Mouse (Mus musculus): ENCODE measurements around the gene U2af1l4. TPM values are rescaled to one million over a fixed set of nuclear protein-coding genes. Genes with fewer than 3 reads are reported as not detected.

U2af1l4 gene
- total and polyA plus RNA-seq, 3 experiments = 42.5 to 71.2 (median 62.9) TPM

DNA sequence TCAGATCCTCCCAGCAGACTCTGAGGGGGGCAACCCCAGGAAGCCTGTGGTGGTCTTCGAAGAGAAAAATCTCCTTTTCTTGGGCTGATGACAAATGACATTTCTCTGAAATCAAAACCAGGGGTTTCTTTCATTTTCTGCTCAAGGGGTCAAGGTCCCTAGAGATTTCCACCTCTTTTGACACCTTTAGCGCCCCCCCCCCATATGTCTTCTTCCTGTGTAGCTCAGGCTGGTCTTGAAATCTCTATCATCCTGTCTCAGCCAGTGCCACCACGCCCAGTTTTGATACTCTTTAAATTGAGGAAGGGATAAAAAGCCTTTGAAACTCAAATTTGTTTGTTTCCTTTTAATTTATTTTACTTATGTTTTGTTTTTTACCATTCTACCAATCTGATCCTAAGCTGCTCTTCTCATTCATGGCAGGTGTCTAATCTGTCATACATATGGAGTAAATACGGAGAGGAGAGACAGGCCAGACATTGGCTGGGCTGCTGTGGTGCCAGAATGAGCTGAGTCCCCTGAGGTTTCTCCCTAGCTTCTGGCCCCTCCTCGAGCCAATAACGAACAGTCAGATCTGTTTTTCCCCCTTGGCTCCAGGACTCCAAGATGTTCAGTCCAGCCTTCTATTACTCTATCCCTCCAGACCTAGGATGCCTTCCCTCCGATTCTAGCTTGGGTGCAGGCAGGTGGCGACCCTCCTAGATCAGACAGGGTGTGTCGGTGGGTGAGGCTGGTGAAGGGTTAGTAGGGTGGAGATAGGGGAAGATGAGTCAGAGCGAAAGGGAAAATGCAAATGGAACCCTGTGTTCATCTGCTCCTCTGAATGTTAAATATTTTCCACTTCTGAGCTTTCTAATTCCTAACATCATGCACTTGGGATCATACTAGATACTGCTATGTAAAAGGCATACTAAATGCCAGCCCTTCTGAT is 30.7 kb downstream of the U2af1l4 start:
- Histone ChIP-seq H3K9me3 (replicated peaks) (no peaks in the 10 kb centered on the region), H3K36me3 (replicated peaks) (peaks cover 6% of the 10 kb centered on the region), H3K4me1 (ENCODE audit: insufficient read depth, low read depth, low read length) (peaks cover 29% of the 10 kb centered on the region), H3K27me3 (ENCODE audit: insufficient read depth, low read length) (peaks cover 49% of the 10 kb centered on the region), H3K4me3 (ENCODE audit: low read depth, low read length) (no peak overlapping the region)
- no peak for TF ChIP-seq GATA1 (IDR thresholded peaks at IDR 0.05; ENCODE audit: borderline replicate concordance, low read length)
- TF ChIP-seq POLR2AphosphoS5 (IDR thresholded peaks at IDR 0.05; ENCODE audit: insufficient replicate concordance, low read depth, low read length) = no peak
- TF ChIP-seq TAL1 (conservative IDR thresholded peaks at IDR 0.05; ENCODE audit: low read depth, low read length) = no peak
- no peak for TF ChIP-seq CTCF (IDR thresholded peaks at IDR 0.05; ENCODE audit: low read depth, low read length)
- TF ChIP-seq GATA2 (IDR thresholded peaks at IDR 0.05; ENCODE audit: borderline replicate concordance, low read depth, low read length) = no peak
- ATAC-seq (ENCODE audit: extremely low read depth, insufficient number of reproducible peaks, low FRiP score, poor library complexity, severe bottlenecking) (no peak), DNase-seq (ENCODE audit: low spot score) (no peak)

DNA sequence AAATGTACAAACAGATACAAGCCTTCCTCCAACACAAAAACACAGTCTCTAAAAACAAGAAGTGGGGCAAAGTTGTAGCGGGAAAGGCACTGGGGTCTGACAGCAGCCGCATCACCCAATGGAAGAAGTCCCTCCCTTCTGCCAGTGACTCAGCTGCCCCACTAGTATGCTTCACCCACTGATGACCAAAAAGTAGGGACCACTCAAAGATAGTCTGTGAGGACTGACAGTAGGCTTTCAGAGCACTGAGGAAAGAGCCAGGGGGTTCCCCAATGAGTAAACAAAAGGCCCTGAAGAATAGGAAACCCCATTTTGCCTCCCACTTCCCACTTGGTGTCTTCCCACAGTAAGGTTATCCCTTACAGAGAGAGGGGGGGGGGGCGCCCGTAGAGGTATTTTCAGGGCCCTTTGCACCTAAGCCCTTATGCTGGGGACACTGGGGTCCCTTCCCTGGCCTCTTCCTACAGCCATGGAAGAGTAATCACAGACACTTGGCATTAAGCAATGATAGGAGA is 31.5 kb downstream of the U2af1l4 start:
- Histone ChIP-seq H3K36me3 (replicated peaks) (peaks cover 6% of the 10 kb centered on the region), H3K9me3 (replicated peaks) (no peaks in the 10 kb centered on the region), H3K4me3 (ENCODE audit: low read depth, low read length) (no peak overlapping the region), H3K4me1 (ENCODE audit: insufficient read depth, low read depth, low read length) (peaks cover 25% of the 10 kb centered on the region), H3K27me3 (ENCODE audit: insufficient read depth, low read length) (peaks cover 50% of the 10 kb centered on the region)
- DNase-seq (ENCODE audit: low spot score) (no peak), ATAC-seq (ENCODE audit: extremely low read depth, insufficient number of reproducible peaks, low FRiP score, poor library complexity, severe bottlenecking) (no peak)
- TF ChIP-seq GATA2 (IDR thresholded peaks at IDR 0.05; ENCODE audit: borderline replicate concordance, low read depth, low read length) = no peak
- TF ChIP-seq POLR2AphosphoS5 (IDR thresholded peaks at IDR 0.05; ENCODE audit: insufficient replicate concordance, low read depth, low read length) = no peak
- no peak for TF ChIP-seq TAL1 (conservative IDR thresholded peaks at IDR 0.05; ENCODE audit: low read depth, low read length)
- no peak for TF ChIP-seq CTCF (IDR thresholded peaks at IDR 0.05; ENCODE audit: low read depth, low read length)
- TF ChIP-seq GATA1 (IDR thresholded peaks at IDR 0.05; ENCODE audit: borderline replicate concordance, low read length) = no peak

DNA sequence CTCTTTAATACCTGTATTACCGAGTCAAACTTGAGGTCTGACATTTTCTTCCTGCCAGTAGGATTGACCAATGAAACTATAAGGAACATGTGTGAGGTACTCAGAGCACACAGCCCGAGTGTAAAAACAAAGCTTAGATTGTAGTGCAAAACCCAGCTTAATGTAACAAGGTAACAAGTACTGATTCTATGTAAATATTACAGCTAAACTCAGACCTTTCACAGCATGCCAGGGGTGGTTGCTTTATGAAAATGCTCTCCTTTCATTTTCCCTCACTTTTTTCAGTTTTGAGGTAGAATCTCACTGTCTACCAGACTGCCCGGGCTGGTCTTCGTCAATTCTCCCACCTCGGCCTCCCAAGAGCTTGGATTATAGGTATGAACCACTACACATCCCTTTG is 33.0 kb downstream of the U2af1l4 start:
- H3K9me3 ChIP-seq (replicated peaks) = no peaks in the 10 kb centered on the region

DNA sequence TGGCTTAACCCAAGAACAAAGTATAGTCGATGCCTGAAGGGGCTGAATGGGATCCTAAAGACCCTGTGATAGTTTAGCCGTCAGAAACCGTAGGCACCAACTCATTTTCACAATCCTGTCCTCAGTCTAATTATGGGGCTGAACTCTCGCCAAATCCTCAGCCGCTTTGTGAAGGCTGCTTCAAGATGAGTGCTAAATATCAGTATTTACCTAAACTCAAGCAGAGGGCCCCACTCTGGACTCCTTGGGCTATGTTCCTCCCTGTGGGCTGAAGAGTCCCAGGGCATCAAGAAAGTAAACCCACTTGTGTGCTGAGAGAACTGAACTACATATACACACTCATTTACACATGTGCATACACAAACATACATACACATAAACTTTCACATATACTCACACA is 33.7 kb downstream of the U2af1l4 start:
- H3K4me3 ChIP-seq (ENCODE audit: low read depth, low read length) = no peak overlapping the region
- H3K36me3 ChIP-seq (replicated peaks) = no peaks in the 10 kb centered on the region
- TF ChIP-seq GATA1 (IDR thresholded peaks at IDR 0.05; ENCODE audit: borderline replicate concordance, low read length) (no peak), POLR2AphosphoS5 (IDR thresholded peaks at IDR 0.05; ENCODE audit: insufficient replicate concordance, low read depth, low read length) (no peak), CTCF (IDR thresholded peaks at IDR 0.05; ENCODE audit: low read depth, low read length) (no peak), TAL1 (conservative IDR thresholded peaks at IDR 0.05; ENCODE audit: low read depth, low read length) (no peak), GATA2 (IDR thresholded peaks at IDR 0.05; ENCODE audit: borderline replicate concordance, low read depth, low read length) (no peak)
- peaks cover 52% of the 10 kb centered on the region for H3K27me3 ChIP-seq (ENCODE audit: insufficient read depth, low read length)
- DNase-seq (ENCODE audit: low spot score) = no peak
- no peaks in the 10 kb centered on the region for H3K9me3 ChIP-seq (replicated peaks)
- no peak for ATAC-seq (ENCODE audit: extremely low read depth, insufficient number of reproducible peaks, low FRiP score, poor library complexity, severe bottlenecking)
- peaks cover 29% of the 10 kb centered on the region for H3K4me1 ChIP-seq (ENCODE audit: insufficient read depth, low read depth, low read length)

More for the DNA sequence above, 33.0 kb downstream of the U2af1l4 start:
- H3K4me3 ChIP-seq (ENCODE audit: low read depth, low read length) = no peak overlapping the region
- DNase-seq (ENCODE audit: low spot score) = no peak
- peaks cover 29% of the 10 kb centered on the region for H3K4me1 ChIP-seq (ENCODE audit: insufficient read depth, low read depth, low read length)
- peaks cover 52% of the 10 kb centered on the region for H3K27me3 ChIP-seq (ENCODE audit: insufficient read depth, low read length)
- no peak for ATAC-seq (ENCODE audit: extremely low read depth, insufficient number of reproducible peaks, low FRiP score, poor library complexity, severe bottlenecking)
- peaks cover under 1% of the 10 kb centered on the region for H3K36me3 ChIP-seq (replicated peaks)
- TF ChIP-seq CTCF (IDR thresholded peaks at IDR 0.05; ENCODE audit: low read depth, low read length) (no peak), TAL1 (conservative IDR thresholded peaks at IDR 0.05; ENCODE audit: low read depth, low read length) (no peak), POLR2AphosphoS5 (IDR thresholded peaks at IDR 0.05; ENCODE audit: insufficient replicate concordance, low read depth, low read length) (no peak), GATA2 (IDR thresholded peaks at IDR 0.05; ENCODE audit: borderline replicate concordance, low read depth, low read length) (no peak), GATA1 (IDR thresholded peaks at IDR 0.05; ENCODE audit: borderline replicate concordance, low read length) (no peak)

DNA sequence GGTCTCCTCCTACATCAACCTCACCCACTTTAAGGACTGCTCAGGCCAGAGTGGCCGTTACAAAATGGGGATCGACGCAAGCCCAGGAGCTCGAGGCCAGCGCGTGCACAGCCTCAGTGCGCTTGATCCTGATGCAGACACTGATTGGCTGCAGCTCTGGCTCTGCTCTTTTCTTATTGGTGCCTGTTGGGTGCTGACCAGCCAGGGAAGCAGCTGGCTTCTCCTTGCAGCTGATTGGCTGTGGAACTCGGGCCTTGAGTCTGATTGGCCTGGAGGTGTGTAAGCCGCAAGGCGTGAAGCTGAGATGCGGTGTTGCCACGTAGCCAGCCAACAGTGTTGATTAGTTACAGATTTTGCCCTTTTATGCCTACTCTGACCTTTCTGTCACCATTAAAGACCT is 35.7 kb downstream of the U2af1l4 start, which contains the start of gene Zbtb32:
Gene Zbtb32 (minus strand): TSS at position 124 of the 400 bp plus-strand sequence.
- H3K27me3 ChIP-seq (ENCODE audit: insufficient read depth, low read length) = peaks cover 48% of the 10 kb centered on the region
- ATAC-seq (ENCODE audit: extremely low read depth, insufficient number of reproducible peaks, low FRiP score, poor library complexity, severe bottlenecking) (no peak), DNase-seq (ENCODE audit: low spot score) (no peak)
- H3K36me3 ChIP-seq (replicated peaks) = peaks cover 8% of the 10 kb centered on the region
- peak within 1 kb of the TSS; percentile 25; the same call in 1 of the 2 replicates for H3K4me3 ChIP-seq (ENCODE audit: low read depth, low read length)
- H3K4me1 ChIP-seq (ENCODE audit: insufficient read depth, low read depth, low read length) = peaks cover 20% of the 10 kb centered on the region
- TF ChIP-seq POLR2AphosphoS5 (IDR thresholded peaks at IDR 0.05; ENCODE audit: insufficient replicate concordance, low read depth, low read length) (no peak), GATA2 (IDR thresholded peaks at IDR 0.05; ENCODE audit: borderline replicate concordance, low read depth, low read length) (no peak), GATA1 (IDR thresholded peaks at IDR 0.05; ENCODE audit: borderline replicate concordance, low read length) (no peak), CTCF (IDR thresholded peaks at IDR 0.05; ENCODE audit: low read depth, low read length) (no peak), TAL1 (conservative IDR thresholded peaks at IDR 0.05; ENCODE audit: low read depth, low read length) (no peak)
- no peaks in the 10 kb centered on the region for H3K9me3 ChIP-seq (replicated peaks)

DNA sequence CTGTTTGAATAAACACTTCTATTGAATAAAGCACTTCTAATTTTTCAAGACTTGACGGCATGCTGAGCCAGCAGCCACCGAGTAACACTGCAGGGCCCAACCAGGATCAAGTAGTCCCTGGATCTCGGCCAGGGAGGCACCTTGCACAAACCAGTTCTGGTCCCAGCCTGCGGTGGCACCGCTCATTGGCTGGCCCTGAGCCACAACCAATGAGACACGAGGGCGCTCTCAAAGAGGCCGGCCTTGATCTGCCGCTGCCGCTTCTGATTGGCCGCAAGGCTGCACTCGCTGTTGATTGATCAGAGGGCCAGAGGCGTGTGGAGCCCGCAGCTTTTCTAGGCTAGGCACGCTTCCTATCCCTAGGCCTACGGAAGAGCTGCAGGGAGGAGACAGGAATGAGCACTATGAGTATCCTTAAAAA is 36.8 kb downstream of the U2af1l4 start:
- peaks cover 39% of the 10 kb centered on the region for H3K27me3 ChIP-seq (ENCODE audit: insufficient read depth, low read length)
- DNase-seq (ENCODE audit: low spot score) (peak; percentile 93), ATAC-seq (ENCODE audit: extremely low read depth, insufficient number of reproducible peaks, low FRiP score, poor library complexity, severe bottlenecking) (peak; percentile 96)
- peaks cover 14% of the 10 kb centered on the region for H3K4me1 ChIP-seq (ENCODE audit: insufficient read depth, low read depth, low read length)
- no peak for TF ChIP-seq POLR2AphosphoS5 (IDR thresholded peaks at IDR 0.05; ENCODE audit: insufficient replicate concordance, low read depth, low read length)
- no peak for TF ChIP-seq TAL1 (conservative IDR thresholded peaks at IDR 0.05; ENCODE audit: low read depth, low read length)
- TF ChIP-seq GATA2 (IDR thresholded peaks at IDR 0.05; ENCODE audit: borderline replicate concordance, low read depth, low read length) = no peak
- TF ChIP-seq CTCF (IDR thresholded peaks at IDR 0.05; ENCODE audit: low read depth, low read length) = no peak
- no peak for TF ChIP-seq GATA1 (IDR thresholded peaks at IDR 0.05; ENCODE audit: borderline replicate concordance, low read length)
- H3K36me3 ChIP-seq (replicated peaks) = peaks cover 10% of the 10 kb centered on the region
- no peaks in the 10 kb centered on the region for H3K9me3 ChIP-seq (replicated peaks)
- H3K4me3 ChIP-seq (ENCODE audit: low read depth, low read length) = peak overlapping the region; percentile 25; the same call in 1 of the 2 replicates
